8 mouse cellular contexts compared by ENCODE assay signal in genomic region chr1:54924309-54924685, GRCm38 (mm10). TPM values are rescaled to one million over a fixed set of nuclear protein-coding genes. Genes with fewer than 3 reads are reported as not detected.
DNase-seq lines count a peak whose midpoint lies in the region; ATAC-seq and TF ChIP-seq lines count a peak whose summit lies in the region.

No protein-coding gene starts in this region.

- TF ChIP-seq CTCF in lung, adult 2 months (IDR thresholded peaks at IDR 0.05; ENCODE audit: insufficient read depth, low read length), result no peak

- peaks cover 16% of the 10 kb centered on the region for H3K4me1 ChIP-seq in lung, adult 2 months (ENCODE audit: control insufficient read depth, insufficient read depth, low read length)
- no peaks in the 10 kb centered on the region for H3K4me1 ChIP-seq in embryonic facial prominence, embryonic 11.5 days (ENCODE audit: control insufficient read depth, insufficient read depth, low read length)
- H3K4me1 ChIP-seq in hindbrain, embryonic 16.5 days (ENCODE audit: control insufficient read depth, insufficient read depth, low read depth, low read length), result peaks cover 8% of the 10 kb centered on the region
- peaks cover 32% of the 10 kb centered on the region for H3K4me1 ChIP-seq in neural tube, embryonic 13.5 days (replicated peaks)

- no peak for TF ChIP-seq POLR2A in lung, adult 2 months (IDR thresholded peaks at IDR 0.05; ENCODE audit: borderline replicate concordance, extremely low read depth, low read depth, low read length)

- no peaks in the 10 kb centered on the region for H3K27me3 ChIP-seq in embryonic facial prominence, embryonic 11.5 days (ENCODE audit: control insufficient read depth, insufficient read depth, low read length)
- no peaks in the 10 kb centered on the region for H3K27me3 ChIP-seq in hindbrain, embryonic 16.5 days (replicated peaks; ENCODE audit: control insufficient read depth, insufficient read depth, low read length)
- no peaks in the 10 kb centered on the region for H3K27me3 ChIP-seq in neural tube, embryonic 13.5 days

- no peaks in the 10 kb centered on the region for H3K9me3 ChIP-seq in embryonic facial prominence, embryonic 11.5 days (replicated peaks; ENCODE audit: control insufficient read depth, low read length)
- no peaks in the 10 kb centered on the region for H3K9me3 ChIP-seq in hindbrain, embryonic 16.5 days (ENCODE audit: control insufficient read depth, low read length)
- no peaks in the 10 kb centered on the region for H3K9me3 ChIP-seq in neural tube, embryonic 13.5 days

- WGBS in lung, adult 2 months, result 43% methylated on average over 4 of the region's 4 CpGs
- WGBS in embryonic facial prominence, embryonic 11.5 days, result 69% methylated on average over 4 of the region's 4 CpGs
- 84% methylated on average over 4 of the region's 4 CpGs for WGBS in hindbrain, embryonic 16.5 days
- WGBS in neural tube, embryonic 13.5 days, result 89% methylated on average over 4 of the region's 4 CpGs

- peak; percentile 33 for DNase-seq in lung, adult 2 months
- DNase-seq in lung, postnatal 36 days, result no peak
- no peak for DNase-seq in embryonic facial prominence, embryonic 11.5 days (ENCODE audit: low spot score)
- no peak for DNase-seq in adrenal gland, postnatal 10 days

- H3K36me3 ChIP-seq in embryonic facial prominence, embryonic 11.5 days (replicated peaks; ENCODE audit: control insufficient read depth, insufficient read depth, low read depth, low read length), result no peaks in the 10 kb centered on the region
- H3K36me3 ChIP-seq in hindbrain, embryonic 16.5 days (ENCODE audit: control insufficient read depth, insufficient read depth, low read length), result no peaks in the 10 kb centered on the region
- H3K36me3 ChIP-seq in neural tube, embryonic 13.5 days, result no peaks in the 10 kb centered on the region

- no peak overlapping the region for H3K27ac ChIP-seq in embryonic facial prominence, embryonic 11.5 days (replicated peaks; ENCODE audit: low read depth, low read length)
- no peak overlapping the region for H3K27ac ChIP-seq in hindbrain, embryonic 16.5 days (ENCODE audit: low read depth, low read length)
- no peak overlapping the region for H3K27ac ChIP-seq in neural tube, embryonic 13.5 days (replicated peaks)

- no peak for ATAC-seq in embryonic facial prominence, embryonic 11.5 days (replicated peaks; ENCODE audit: insufficient number of reproducible peaks, low FRiP score, low TSS enrichment, low read depth)
- ATAC-seq in hindbrain, embryonic 16.5 days, result no peak
- ATAC-seq in neural tube, embryonic 13.5 days (ENCODE audit: low read depth), result no peak
- no peak for ATAC-seq in frontal cortex, adult (ENCODE audit: low TSS enrichment)
- no peak for ATAC-seq in granulocyte monocyte progenitor cell, adult 5-6 weeks (replicated peaks; ENCODE audit: poor library complexity, severe bottlenecking)

- peak overlapping the region; percentile 88 for H3K4me2 ChIP-seq in embryonic facial prominence, embryonic 11.5 days (ENCODE audit: low read depth, low read length)
- H3K4me2 ChIP-seq in hindbrain, embryonic 16.5 days (ENCODE audit: low read length), result peak overlapping the region; percentile 79
- H3K4me2 ChIP-seq in neural tube, embryonic 13.5 days, result peak overlapping the region; percentile 74

- peak overlapping the region; percentile 84 for H3K4me3 ChIP-seq in lung, adult 2 months (replicated peaks; ENCODE audit: extremely low read depth, low read depth, low read length)
- no peak overlapping the region for H3K4me3 ChIP-seq in embryonic facial prominence, embryonic 11.5 days (ENCODE audit: low read depth, low read length)
- no peak overlapping the region; the same call in 1 of the 2 replicates for H3K4me3 ChIP-seq in hindbrain, embryonic 16.5 days (ENCODE audit: low read length)
- H3K4me3 ChIP-seq in neural tube, embryonic 13.5 days, result peak overlapping the region; percentile 83

- peak overlapping the region; percentile 26; the same call in 1 of the 2 replicates for H3K9ac ChIP-seq in embryonic facial prominence, embryonic 11.5 days (replicated peaks; ENCODE audit: low read length)
- H3K9ac ChIP-seq in hindbrain, embryonic 16.5 days (ENCODE audit: low read depth, low read length), result no peak overlapping the region
- peak overlapping the region; percentile 91; the same call in 1 of the 2 replicates for H3K9ac ChIP-seq in neural tube, embryonic 13.5 days

RNA-seq across cellular contexts. Expression of gene Ankrd44, which starts 1.9 kb away (rescaled TPM):
- polyA plus RNA-seq in lung, adult 2 months (2012; rRNA removed), result 39.0 and 67.3 TPM in 2 replicates
- polyA plus RNA-seq in embryonic facial prominence, embryonic 11.5 days (2014; fragmentation: Nextera tagmentation; extraction: Ambion mirVana), result 24.3 and 24.4 TPM in 2 replicates
- polyA plus RNA-seq in hindbrain, embryonic 16.5 days (2015; fragmentation: Nextera tagmentation; extraction: Ambion mirVana), result 19.5 TPM in 2 replicates
- 16.7 and 24.2 TPM in 2 replicates for polyA plus RNA-seq in neural tube, embryonic 13.5 days (2015; fragmentation: Nextera tagmentation; extraction: Ambion mirVana)
- total RNA-seq in adrenal gland, postnatal 10 days (2021), result 10 to 100 TPM; 25.7 to 32.1 TPM
- total RNA-seq in granulocyte monocyte progenitor cell, adult 5-6 weeks (2014; fragmentation: Nextera tagmentation), result 99.4 and 128 TPM in 2 replicates
- 77.5 and 82.6 TPM in 2 replicates for total RNA-seq in granulocyte monocyte progenitor cell, adult 5-6 weeks (2017)

Comparison
In these comparisons a context has a peak if more than half of its experiments do, and no peak if none do; other contexts are left out.
1. H3K4me3 ChIP-seq: peak in lung, adult 2 months (single experiment) and neural tube, embryonic 13.5 days (single experiment); none in embryonic facial prominence, embryonic 11.5 days (single experiment) and hindbrain, embryonic 16.5 days (single experiment).
2. Peak in every context shown above with its lines, with median percentiles within 50 percentile points of each other: H3K4me2 ChIP-seq.